In the genomic region with DNA sequence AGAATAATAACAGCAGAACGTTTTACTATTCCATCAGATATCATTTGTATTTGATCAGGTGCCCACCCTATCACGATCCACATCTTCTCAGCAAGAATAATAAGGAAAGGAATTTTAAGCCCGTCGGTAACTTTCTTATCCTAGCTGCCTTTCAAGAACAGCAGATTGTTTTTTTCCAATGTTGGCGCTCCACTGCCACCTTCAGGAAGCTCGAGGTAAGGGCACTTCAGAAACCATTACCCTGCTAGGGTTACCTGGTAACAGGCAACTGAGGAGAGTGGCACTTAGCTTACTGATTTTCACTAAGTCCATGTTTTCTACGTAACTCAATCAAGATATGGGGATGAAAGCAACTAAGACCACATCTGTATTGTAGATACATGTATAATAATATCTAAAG, we compare ENCODE assay signal across 7 mouse cellular contexts.
DNase-seq lines count a peak whose midpoint lies in the region; ATAC-seq and TF ChIP-seq lines count a peak whose summit lies in the region.

No protein-coding gene starts in this region.

- 29% methylated on average over 7 of the region's 7 CpGs for WGBS in kidney, adult 2 months
- 37% methylated on average over 7 of the region's 7 CpGs for WGBS in kidney, embryonic 16.5 days

- no peak for ATAC-seq in kidney, embryonic 16.5 days (ENCODE audit: low FRiP score, low TSS enrichment)

- H3K4me3 ChIP-seq in kidney, adult 2 months (ENCODE audit: insufficient read depth, low read depth, low read length): no peak overlapping the region
- no peak overlapping the region for H3K4me3 ChIP-seq in kidney, embryonic 16.5 days (ENCODE audit: low read length)
- H3K4me3 ChIP-seq in ES-Bruce4 (ENCODE audit: low read depth, low read length): no peak overlapping the region

- peaks cover 5% of the 10 kb centered on the region; the same call in 1 of the 2 replicates for H3K4me1 ChIP-seq in kidney, adult 2 months (ENCODE audit: control insufficient read depth, insufficient read depth, low read length)
- peaks cover 15% of the 10 kb centered on the region for H3K4me1 ChIP-seq in kidney, embryonic 16.5 days (ENCODE audit: insufficient read depth, low read length)
- H3K4me1 ChIP-seq in ES-Bruce4 (ENCODE audit: control insufficient read depth, insufficient read depth, low read length): no peaks in the 10 kb centered on the region

- H3K27ac ChIP-seq in kidney, adult 2 months (ENCODE audit: insufficient read depth, low read depth, low read length): no peak overlapping the region
- H3K27ac ChIP-seq in kidney, embryonic 16.5 days (ENCODE audit: low read length): no peak overlapping the region
- no peak overlapping the region for H3K27ac ChIP-seq in ES-Bruce4 (ENCODE audit: insufficient read depth, low read length)

- DNase-seq in kidney, adult 2 months: peak; percentile 57
- DNase-seq in R1 (ENCODE audit: low read depth, low spot score): peak; percentile 74
- peak; percentile 58 for DNase-seq in heart, postnatal 4 days
- DNase-seq in mesoderm, embryonic 11.5 days (ENCODE audit: low read depth, low spot score): peak; percentile 51
- no peak for DNase-seq in right cerebral cortex, adult 18-20 months

- no peak overlapping the region for H3K4me2 ChIP-seq in kidney, embryonic 16.5 days (replicated peaks; ENCODE audit: low read depth, low read length)

- H3K27me3 ChIP-seq in kidney, adult 2 months (replicated peaks; ENCODE audit: control insufficient read depth, insufficient read depth, low read length): no peaks in the 10 kb centered on the region
- H3K27me3 ChIP-seq in kidney, embryonic 16.5 days (ENCODE audit: insufficient read depth, low read length): no peaks in the 10 kb centered on the region
- no peaks in the 10 kb centered on the region for H3K27me3 ChIP-seq in ES-Bruce4 (ENCODE audit: control insufficient read depth, insufficient read depth, low read length, poor library complexity, severe bottlenecking)

- no peak for TF ChIP-seq EP300 in ES-Bruce4 (IDR thresholded peaks at IDR 0.05; ENCODE audit: insufficient read depth, low read depth, low read length)

- TF ChIP-seq CTCF in kidney, adult 2 months (conservative IDR thresholded peaks at IDR 0.05; ENCODE audit: insufficient read depth, insufficient read length, low read depth, low read length): peak; percentile 69
- TF ChIP-seq CTCF in ES-Bruce4 (IDR thresholded peaks at IDR 0.05; ENCODE audit: low read depth, low read length): peak; percentile 31

- no peak overlapping the region for H3K9ac ChIP-seq in kidney, embryonic 16.5 days (replicated peaks; ENCODE audit: low read length)
- H3K9ac ChIP-seq in ES-Bruce4 (ENCODE audit: low read depth, poor library complexity, severe bottlenecking): no peak overlapping the region

- no peaks in the 10 kb centered on the region for H3K36me3 ChIP-seq in kidney, adult 2 months (ENCODE audit: control insufficient read depth, insufficient read depth, low read length)
- no peaks in the 10 kb centered on the region for H3K36me3 ChIP-seq in kidney, embryonic 16.5 days (ENCODE audit: insufficient read depth, low read length)
- no peaks in the 10 kb centered on the region for H3K36me3 ChIP-seq in ES-Bruce4 (ENCODE audit: control insufficient read depth, insufficient read depth, low read length, poor library complexity, severe bottlenecking)

- no peaks in the 10 kb centered on the region for H3K9me3 ChIP-seq in kidney, embryonic 16.5 days (ENCODE audit: low read length)
- no peaks in the 10 kb centered on the region for H3K9me3 ChIP-seq in ES-Bruce4 (replicated peaks; ENCODE audit: control insufficient read depth, insufficient read depth, low read length, poor library complexity, severe bottlenecking)

- TF ChIP-seq POLR2A in kidney, adult 2 months (IDR thresholded peaks at IDR 0.05; ENCODE audit: low read depth, low read length): no peak
- TF ChIP-seq POLR2A in ES-Bruce4 (IDR thresholded peaks at IDR 0.05; ENCODE audit: insufficient read depth, low read length): no peak
